Mouse (Mus musculus) hindbrain, embryonic 13.5 days (tissue): ENCODE measurements around the gene Gm21762. TPM values are rescaled to one million over a fixed set of nuclear protein-coding genes. Genes with fewer than 3 reads are reported as not detected.
"Not testable (repeated sequence)": the region's sequence is repeated elsewhere in the genome, so short reads cannot be mapped to it uniquely, and the experiment has no call there.

Experiments
- ATAC-seq: fragments of 200-750 bp; cut with Nextera tagmentation; 2 replicates; pipeline ENCODE4 v1.8.0; 2017; ENCODE audit warnings: moderate TSS enrichment; ENCODE audit not compliant: low FRiP score
- H3K27ac ChIP-seq: fragments of 300-500 bp; sonication (generic); 2 replicates; pipeline ENCODE4 v1.5.1; 2015; ENCODE audit warnings: inconsistent platforms, mild to moderate bottlenecking, moderate library complexity
- H3K27me3 ChIP-seq: fragments of 300-500 bp; sonication (generic); 2 replicates; pipeline ENCODE4 v1.6.1; 2015; ENCODE audit warnings: mild to moderate bottlenecking, inconsistent platforms
- H3K36me3 ChIP-seq: fragments of 300-500 bp; sonication (generic); 2 replicates; pipeline ENCODE4 v1.6.1; 2015; ENCODE audit warnings: mild to moderate bottlenecking, inconsistent platforms
- H3K4me1 ChIP-seq: fragments of 300-500 bp; sonication (generic); replicated peaks from 2 replicates; pipeline ENCODE4 v1.6.1; 2015; ENCODE audit warnings: inconsistent platforms
- H3K4me2 ChIP-seq: fragments of 300-500 bp; sonication (generic); 2 replicates; pipeline ENCODE4 v1.6.1; 2015; ENCODE audit warnings: inconsistent platforms, mild to moderate bottlenecking, moderate library complexity
- H3K4me3 ChIP-seq: fragments of 300-500 bp; sonication (generic); 2 replicates; pipeline ENCODE4 v1.5.1; 2015; ENCODE audit warnings: mild to moderate bottlenecking, inconsistent platforms
- H3K9ac ChIP-seq: fragments of 300-500 bp; sonication (generic); 2 replicates; pipeline ENCODE4 v1.6.1; 2015; ENCODE audit warnings: mild to moderate bottlenecking, inconsistent platforms
- H3K9me3 ChIP-seq: fragments of 300-500 bp; sonication (generic); 2 replicates; pipeline ENCODE4 v1.6.1; 2016; ENCODE audit warnings: inconsistent platforms
- WGBS: fragments of 180-500 bp; shearing (Covaris S2); methylation state at CpG from one replicate; pipeline ENCODE4 v1.1.7; 2015; 5-methylcytosine and 5-hydroxymethylcytosine counted together
- polyA plus RNA-seq: library from polyadenylated mRNA; unstranded; fragments of >200 nt; fragmentation: Nextera tagmentation; extraction: Ambion mirVana; gene quantifications from 2 replicates; pipeline ENCODE4 v1.2.1, GENCODE M21; 2015

Gm21762 gene
- not detected in 2 replicates for polyA plus RNA-seq

DNA sequence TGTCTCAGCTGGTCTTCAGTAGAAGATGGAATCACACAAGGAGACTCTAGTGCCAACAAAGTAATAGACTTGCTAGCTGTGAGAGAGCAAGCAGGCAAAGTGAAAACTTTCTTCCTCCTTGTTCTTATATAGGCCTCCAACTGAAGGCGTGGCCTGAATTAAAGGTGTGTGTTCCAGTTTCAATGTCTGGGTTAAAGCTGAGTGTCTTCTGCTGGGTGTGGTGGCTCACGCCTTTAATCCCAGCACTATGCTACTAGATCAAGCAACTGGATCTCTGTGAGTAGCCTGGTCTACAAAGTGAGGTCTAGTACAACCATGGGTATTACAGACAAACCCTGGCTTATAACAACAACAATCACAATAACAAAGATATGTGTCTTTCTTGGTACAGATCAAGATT, at the start of gene Gm21762:
Gm21762 (minus strand) TSS at position 101 of the 400 bp plus-strand sequence.
- not testable (repeated sequence) for ATAC-seq, H3K36me3 ChIP-seq

DNA sequence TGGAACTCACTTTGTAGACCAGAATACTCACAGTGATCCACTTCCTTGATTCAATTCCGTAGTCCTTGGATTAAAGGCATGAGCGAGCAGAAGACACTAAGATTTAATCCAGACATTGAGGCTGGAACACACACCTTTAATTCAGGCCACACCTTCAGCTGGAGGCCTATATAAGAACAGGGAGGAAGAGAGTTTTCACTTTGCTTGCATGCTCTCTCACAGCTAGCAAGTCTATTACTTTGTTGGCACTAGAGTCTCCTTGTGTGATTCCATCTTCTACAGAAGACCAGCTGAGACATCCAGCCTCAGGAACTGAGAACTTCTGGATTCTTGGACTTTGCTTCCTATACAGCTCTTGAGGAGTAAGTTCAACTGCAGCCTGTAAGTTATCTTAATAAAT, 47.1 kb upstream of the Gm21762 start, which contains the start of gene AF067061:
AF067061 (plus strand) TSS at position 245 of the 400 bp plus-strand sequence.
- ATAC-seq, H3K9me3 ChIP-seq, H3K4me2 ChIP-seq, H3K27me3 ChIP-seq, H3K9ac ChIP-seq, H3K4me1 ChIP-seq, H3K27ac ChIP-seq, H3K4me3 ChIP-seq, H3K36me3 ChIP-seq: not testable (repeated sequence)
- 92% methylated on average over 2 of the region's 2 CpGs for WGBS

More for the DNA sequence above, at the start of gene Gm21762:
- no CpG with 5 or more reads among the region's 2 CpGs for WGBS
- not testable (repeated sequence) for H3K9ac ChIP-seq, H3K4me2 ChIP-seq, H3K4me3 ChIP-seq, H3K4me1 ChIP-seq, H3K27me3 ChIP-seq, H3K9me3 ChIP-seq, H3K27ac ChIP-seq

- H3K27ac ChIP-seq, H3K36me3 ChIP-seq, H3K4me1 ChIP-seq, H3K4me2 ChIP-seq, H3K27me3 ChIP-seq, H3K9ac ChIP-seq, ATAC-seq, H3K4me3 ChIP-seq, H3K9me3 ChIP-seq: not testable (repeated sequence)
- 79% methylated on average over 3 of the region's 3 CpGs for WGBS
Observed at GRCm38 (mm10) chr13:120259718-120260117, 44.0 kb upstream of the Gm21762 start.

- not testable (repeated sequence) for H3K27ac ChIP-seq, H3K9ac ChIP-seq, H3K4me1 ChIP-seq, H3K36me3 ChIP-seq, ATAC-seq, H3K9me3 ChIP-seq, H3K4me2 ChIP-seq, H3K27me3 ChIP-seq, H3K4me3 ChIP-seq
- 92% methylated on average over 3 of the region's 3 CpGs for WGBS
Observed at GRCm38 (mm10) chr13:120258817-120259658, 43.3 kb upstream of the Gm21762 start.

- not testable (repeated sequence) for H3K9ac ChIP-seq, H3K9me3 ChIP-seq, H3K27me3 ChIP-seq, H3K4me2 ChIP-seq, H3K4me3 ChIP-seq, ATAC-seq, H3K4me1 ChIP-seq, H3K36me3 ChIP-seq, H3K27ac ChIP-seq
- 85% methylated on average over 2 of the region's 3 CpGs for WGBS
Observed at GRCm38 (mm10) chr13:120251208-120251924, 35.6 kb upstream of the Gm21762 start.

DNA sequence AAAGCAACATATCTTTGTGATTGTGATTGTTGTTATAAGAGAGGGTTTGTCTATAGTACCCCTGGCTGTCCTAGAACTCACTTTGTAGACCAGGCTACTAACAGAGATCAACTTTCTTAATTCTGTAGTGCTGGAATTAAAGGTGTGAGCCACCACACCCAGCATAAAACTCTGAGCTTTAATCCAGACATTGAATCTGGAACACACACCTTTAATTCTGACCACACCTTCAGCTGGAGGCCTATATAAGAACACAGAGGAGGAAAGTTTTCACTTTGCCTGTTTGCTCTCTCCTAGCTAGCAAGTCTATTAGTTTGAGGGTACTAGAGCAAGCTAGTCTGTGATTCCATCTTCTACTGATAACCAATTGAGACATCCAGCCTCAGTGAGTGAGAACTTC, 23.1 kb upstream of the Gm21762 start, which contains the start of gene Gm21731:
Gm21731 (plus strand) TSS at position 301 of the 400 bp plus-strand sequence.
- H3K9me3 ChIP-seq, H3K4me3 ChIP-seq, H3K36me3 ChIP-seq, H3K9ac ChIP-seq, ATAC-seq, H3K4me1 ChIP-seq, H3K27ac ChIP-seq, H3K4me2 ChIP-seq, H3K27me3 ChIP-seq: not testable (repeated sequence)

DNA sequence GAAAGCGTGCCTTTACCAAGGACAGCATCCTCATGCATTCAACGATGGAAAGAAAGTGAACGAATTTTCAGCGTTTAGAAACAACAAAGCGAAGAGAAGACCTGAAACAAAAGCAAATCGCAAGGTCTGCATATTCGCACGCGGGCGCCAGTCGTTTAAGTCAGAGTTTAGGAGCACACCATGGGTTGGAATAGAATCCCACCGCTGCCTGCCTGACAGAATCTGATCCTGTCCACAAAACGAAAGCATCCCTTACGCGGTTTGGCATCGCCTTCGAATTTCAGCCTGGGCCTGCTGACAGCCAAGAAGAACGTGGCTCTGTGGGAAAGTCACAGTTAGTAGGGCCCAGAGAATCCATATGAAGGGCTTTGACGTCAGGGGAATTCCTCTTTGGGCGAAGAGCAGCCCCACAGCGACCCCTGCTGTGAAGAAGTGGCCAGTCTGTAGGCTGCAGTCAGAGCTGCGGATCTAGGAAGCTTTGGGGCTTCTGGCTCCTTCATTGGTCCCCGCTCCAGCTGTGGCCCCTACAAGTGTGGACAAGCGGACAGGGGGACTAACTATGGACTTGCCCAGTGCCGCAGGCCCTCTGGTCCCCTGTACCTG, 16.8 kb upstream of the Gm21762 start:
- H3K36me3 ChIP-seq: not testable (repeated sequence)
- 0 out of 2 replicates have a peak, but pooled peaks have one; percentile 46 for ATAC-seq

GRCm38 (mm10) chr13:120231798-120232197, 16.1 kb upstream of the Gm21762 start:
- not testable (repeated sequence) for H3K9ac ChIP-seq, H3K4me1 ChIP-seq, H3K36me3 ChIP-seq, H3K4me2 ChIP-seq, H3K4me3 ChIP-seq, ATAC-seq, H3K27me3 ChIP-seq, H3K9me3 ChIP-seq, H3K27ac ChIP-seq
- WGBS: 97% methylated on average over 17 of the region's 17 CpGs

More for the DNA sequence above, 16.8 kb upstream of the Gm21762 start:
- 73% methylated on average over 14 of the region's 25 CpGs for WGBS
- H3K27ac ChIP-seq, H3K4me2 ChIP-seq, H3K4me3 ChIP-seq, H3K9ac ChIP-seq, H3K9me3 ChIP-seq, H3K4me1 ChIP-seq, H3K27me3 ChIP-seq: not testable (repeated sequence)

DNA sequence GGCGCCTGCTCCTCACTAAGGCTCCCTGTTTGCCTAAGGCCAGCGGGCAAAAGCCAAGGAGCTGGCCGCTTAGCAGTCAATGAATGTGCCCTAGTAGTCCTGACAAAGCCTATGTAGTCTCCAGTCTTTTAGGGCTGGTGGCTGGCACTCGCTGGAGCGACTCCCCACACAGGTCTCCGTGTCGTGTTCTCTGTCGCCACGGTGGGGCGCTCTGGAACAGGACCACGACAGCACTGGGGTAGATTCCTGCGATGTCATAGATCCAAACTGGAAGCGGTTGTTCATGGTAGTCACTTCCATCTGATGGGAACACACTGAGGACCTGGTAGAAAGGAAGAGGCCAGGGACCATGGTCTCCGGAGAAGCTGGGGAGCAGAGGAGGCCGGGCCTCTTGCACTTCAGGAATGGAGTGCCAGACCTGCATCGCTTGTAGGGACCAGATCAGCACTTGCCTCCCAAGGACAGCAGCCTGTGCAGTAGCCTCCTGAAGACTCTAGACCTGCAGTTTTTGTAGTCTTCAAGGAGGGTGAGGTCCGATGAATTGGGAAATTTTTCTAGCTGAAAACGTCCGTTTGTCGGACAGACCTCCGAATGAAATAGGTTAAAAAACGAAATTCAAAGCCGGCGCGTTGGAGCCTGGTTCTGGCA, 7.4 kb upstream of the Gm21762 start:
- H3K27me3 ChIP-seq, ATAC-seq, H3K36me3 ChIP-seq, H3K9ac ChIP-seq, H3K27ac ChIP-seq, H3K9me3 ChIP-seq, H3K4me1 ChIP-seq, H3K4me2 ChIP-seq, H3K4me3 ChIP-seq: not testable (repeated sequence)
- 95% methylated on average over 16 of the region's 25 CpGs for WGBS

- ATAC-seq, H3K4me1 ChIP-seq: not testable (repeated sequence)
- 84% methylated on average over 5 of the region's 5 CpGs for WGBS
Observed at GRCm38 (mm10) chr13:120220922-120221321, 5.2 kb upstream of the Gm21762 start.

GRCm38 (mm10) chr13:120196189-120196821, 19.4 kb downstream of the Gm21762 start:
- not testable (repeated sequence) for H3K4me2 ChIP-seq

More at GRCm38 (mm10) chr13:120220922-120221321, 5.2 kb upstream of the Gm21762 start:
- H3K27me3 ChIP-seq, H3K9me3 ChIP-seq, H3K9ac ChIP-seq, H3K36me3 ChIP-seq, H3K4me3 ChIP-seq, H3K4me2 ChIP-seq, H3K27ac ChIP-seq: not testable (repeated sequence)

More at GRCm38 (mm10) chr13:120196189-120196821, 19.4 kb downstream of the Gm21762 start:
- H3K27ac ChIP-seq, H3K4me1 ChIP-seq, H3K36me3 ChIP-seq, H3K9ac ChIP-seq, ATAC-seq, H3K9me3 ChIP-seq, H3K4me3 ChIP-seq, H3K27me3 ChIP-seq: not testable (repeated sequence)
- 78% methylated on average over 7 of the region's 8 CpGs for WGBS
